Mouse (Mus musculus): ENCODE measurements around the gene Depdc5.
"Not testable (repeated sequence)": the region's sequence is repeated elsewhere in the genome, so short reads cannot be mapped to it uniquely, and the experiment has no call there.

Gene Depdc5

DNA sequence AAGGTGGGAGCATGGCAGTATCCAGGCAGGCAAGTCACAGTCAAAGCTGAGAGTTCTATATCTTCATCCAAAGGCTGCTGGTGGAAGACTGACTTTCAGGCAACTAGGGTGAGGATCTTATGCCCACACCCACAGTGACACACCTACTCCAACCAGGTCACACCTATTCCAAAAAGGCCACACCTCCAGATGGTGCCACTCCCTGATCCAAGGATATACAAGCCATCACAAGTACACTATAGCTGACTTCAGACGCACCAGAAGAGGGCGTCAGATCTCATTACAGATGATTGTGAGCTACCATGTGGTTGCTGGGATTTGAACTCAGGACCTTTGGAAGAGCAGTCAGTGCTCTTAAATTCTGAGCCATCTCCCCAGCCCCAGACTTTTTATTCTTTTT is 55.8 kb downstream of the Depdc5 start:
- DNase-seq: not testable (repeated sequence)

DNA sequence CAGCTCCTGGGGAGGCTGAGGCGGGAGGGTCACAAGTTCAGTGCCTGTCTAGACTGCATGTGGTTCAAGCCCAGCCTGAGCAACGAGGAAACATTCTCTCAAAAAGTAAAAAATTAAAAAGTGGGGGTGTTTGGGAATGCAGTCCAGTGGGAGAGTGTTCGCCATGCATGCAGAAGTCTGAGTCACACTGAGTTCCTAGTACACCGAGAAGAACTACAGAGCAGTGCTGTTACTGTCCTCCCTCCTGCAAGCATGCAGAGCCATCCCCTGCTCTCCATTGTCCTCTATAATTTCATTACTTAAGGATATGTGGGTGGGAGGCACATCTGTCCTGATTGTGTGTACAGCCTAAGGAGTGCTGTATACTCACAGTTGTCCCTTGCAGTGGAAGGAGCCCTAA is 59.4 kb downstream of the Depdc5 start:
- no peak for DNase-seq

DNA sequence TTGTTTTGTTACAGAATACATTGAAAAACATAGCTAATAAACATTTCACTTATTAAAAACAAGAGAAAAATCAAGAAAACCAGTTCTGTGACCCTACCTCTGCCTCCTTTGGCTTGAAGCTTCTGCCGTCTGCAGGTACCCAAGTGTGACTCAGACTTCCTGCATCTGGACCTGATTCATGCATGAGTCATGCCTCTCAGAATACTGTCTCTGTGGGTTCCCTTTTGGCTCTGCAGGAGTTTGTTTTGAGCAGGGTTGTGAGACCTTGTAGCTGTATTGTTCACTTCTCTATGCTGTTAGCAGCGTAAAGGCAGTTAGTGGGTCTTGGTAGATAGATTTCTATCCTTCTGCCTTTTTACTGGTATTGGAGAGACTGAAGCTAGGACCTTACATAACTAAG is 67.3 kb downstream of the Depdc5 start:
- DNase-seq: peak; percentile 31 to 51

DNA sequence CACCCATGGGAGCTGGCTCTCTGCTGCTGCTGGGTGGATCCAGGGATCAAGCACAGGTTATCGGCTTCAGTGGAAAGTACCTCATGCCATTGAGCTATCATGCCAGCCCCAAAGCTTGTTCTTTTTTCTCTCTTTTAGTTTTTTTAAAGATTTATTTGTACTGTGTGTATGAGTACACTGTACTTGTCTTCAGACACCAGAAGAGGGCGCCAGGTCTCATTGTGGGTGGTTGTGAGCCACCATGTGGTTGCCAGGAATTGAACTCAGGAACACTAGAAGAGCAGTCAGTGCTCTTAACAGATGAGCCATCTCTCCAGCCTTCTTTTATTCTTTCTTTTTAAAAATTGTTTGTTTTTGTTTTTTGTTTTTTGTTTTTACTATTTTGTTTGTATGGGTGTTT is 71.2 kb downstream of the Depdc5 start:
- DNase-seq: no peak

DNA sequence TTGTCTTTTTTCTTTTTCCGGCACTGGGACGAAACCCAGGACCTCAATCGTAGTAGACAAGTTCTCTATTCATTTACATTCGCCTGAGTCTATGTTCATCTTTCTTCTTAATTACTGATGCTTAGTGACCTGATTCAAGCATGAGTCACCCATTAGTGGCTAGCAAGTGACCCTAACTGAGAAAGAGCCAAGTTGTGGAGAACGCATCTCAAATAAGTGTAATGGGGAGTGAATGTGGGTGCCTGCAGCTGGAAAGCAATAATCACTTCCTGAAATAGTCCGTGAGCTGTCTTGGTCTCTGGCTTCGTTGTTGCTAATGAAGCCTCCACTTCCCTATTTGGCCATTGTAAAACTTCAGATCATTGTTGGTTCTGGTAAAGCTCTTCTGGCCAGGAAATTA is 77.1 kb downstream of the Depdc5 start:
- DNase-seq: no peak

DNA sequence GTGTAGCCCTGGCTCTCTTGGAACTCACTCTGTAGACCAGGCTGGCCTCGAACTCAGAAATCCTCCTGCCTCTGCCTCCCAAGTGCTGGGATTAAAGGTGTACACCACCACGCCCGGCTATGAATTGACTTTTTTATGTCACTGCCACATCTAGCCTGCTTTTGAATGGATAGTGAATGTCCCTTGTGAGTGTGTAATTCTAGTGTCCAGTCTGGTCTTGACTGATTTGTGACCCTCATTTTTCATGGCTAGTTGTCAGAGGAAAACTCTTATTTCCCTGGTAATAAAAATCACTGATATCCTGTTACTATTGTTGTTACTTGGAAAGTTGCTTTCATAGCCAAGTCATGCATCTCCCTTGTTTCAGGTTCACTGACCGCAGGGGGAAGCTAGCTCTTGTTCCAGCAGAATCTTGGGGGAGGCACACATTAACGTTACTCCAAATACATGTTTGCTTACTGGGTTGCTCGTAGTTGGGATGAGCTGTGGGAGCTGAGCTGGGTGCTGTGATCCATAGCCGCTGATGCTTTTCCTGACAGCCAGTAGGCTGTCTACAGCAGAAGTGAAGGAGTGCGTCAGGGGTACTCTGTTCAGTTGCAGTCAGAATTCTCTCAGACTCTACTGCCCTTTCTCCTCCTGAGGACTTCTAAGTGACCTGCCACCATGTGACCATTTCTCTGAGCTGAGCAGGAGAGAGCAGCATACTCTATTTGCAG is 77.9 kb downstream of the Depdc5 start:
- no peak for DNase-seq

DNA sequence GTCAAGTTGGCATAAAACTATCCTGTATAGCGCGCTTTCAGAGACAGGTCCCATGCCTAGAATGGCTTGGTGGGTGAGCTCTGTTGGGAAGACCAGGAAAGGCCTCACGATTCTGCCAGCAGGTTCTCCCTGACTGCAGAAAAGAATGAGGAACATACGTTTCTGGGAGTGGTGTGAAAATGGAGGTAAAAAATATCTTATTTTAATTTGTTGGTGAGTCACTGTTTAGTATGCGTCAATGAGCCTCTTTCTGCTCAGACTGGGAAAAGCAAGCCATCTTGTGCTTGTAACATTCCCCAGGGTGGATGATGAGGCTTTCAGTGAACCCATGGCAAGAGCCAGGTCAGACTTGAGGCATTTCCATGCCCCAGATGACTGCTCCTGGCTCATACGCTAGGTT is 86.6 kb downstream of the Depdc5 start:
- DNase-seq: no peak

DNA sequence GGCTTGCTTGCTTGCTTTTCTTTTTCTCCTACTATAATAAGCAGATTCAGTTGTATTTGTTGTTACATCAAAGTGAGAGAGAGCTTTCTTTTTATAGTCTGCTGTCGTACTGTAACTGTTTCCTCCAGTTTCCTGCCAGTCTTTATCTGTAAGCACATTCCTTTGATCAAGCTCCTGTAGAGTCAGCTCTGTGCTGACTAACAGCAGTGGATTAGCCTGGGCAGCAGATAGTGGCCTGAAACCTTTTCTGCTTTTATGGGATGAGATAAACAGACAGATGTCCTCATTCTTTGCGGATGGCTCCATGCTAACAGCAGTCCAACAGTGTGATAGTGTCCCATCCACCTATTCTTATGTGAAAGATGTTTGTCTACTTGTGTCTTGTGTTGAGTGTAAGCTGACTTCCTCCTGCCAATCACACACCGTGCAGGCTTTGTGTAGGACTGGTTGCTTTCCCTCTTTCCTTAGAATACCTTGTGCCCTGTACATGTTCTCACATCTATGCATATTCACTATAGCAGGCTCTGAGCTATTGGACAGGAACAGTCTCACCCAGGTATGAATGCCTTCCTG is 87.3 kb downstream of the Depdc5 start:
- DNase-seq: no peak

DNA sequence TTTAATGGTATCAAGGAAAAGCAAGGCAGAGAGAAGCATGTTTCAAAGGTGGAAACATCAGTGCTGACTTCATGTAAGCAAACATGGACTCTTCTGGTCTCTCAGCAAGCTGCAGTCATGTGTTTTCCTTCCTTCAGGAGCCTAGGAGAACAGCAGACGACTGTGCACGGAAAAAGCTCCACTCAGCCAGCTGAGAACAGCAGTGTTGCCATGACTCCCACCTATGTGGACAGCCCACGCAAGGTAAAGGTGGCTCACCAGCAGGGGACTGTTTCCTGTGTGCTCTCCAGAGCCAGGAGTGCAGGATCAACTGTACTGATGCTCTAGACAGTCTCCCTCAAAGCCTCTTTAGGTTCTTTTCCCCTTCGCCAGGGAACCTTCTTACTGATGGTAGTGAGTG is 92.2 kb downstream of the Depdc5 start:
- DNase-seq: no peak

DNA sequence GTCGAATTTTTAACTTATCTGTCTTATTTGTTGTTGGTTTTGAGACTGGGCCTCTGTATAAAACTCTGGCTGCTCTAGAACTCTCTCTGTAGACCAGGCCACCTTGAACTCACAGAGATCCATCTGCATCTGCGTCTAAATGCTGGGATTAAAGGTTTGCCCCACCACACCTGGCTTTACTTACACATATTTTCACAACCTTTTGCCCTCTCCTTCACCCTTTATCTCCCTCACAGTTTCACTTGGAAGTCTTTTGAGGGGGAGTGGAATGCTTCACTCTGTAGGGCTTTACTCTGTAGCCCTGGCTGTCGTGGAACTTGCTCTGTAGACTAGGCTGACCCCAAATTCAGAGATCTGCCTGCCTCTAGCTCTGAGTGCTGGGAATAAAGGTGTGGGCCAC is 98.1 kb downstream of the Depdc5 start:
- DNase-seq: no peak

DNA sequence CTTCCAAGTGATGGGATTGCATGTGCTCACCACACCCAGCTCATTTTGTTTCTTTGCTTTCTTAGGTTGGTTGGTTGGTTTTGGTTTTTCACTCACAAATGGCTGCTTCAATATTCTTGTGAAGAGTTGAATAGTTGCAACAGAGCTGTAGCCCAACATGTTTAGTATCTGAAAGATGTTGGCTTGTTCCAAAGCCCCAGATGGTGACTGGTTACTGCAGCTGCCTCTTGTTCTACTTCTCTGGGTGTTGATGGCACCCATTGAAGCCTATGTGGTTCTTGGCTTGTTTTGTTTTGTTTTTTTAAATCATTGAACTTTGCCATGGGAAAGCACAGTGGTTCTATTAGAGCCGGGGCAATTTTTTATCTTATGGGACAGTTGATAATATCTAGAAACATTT is 99.1 kb downstream of the Depdc5 start:
- no peak for DNase-seq

DNA sequence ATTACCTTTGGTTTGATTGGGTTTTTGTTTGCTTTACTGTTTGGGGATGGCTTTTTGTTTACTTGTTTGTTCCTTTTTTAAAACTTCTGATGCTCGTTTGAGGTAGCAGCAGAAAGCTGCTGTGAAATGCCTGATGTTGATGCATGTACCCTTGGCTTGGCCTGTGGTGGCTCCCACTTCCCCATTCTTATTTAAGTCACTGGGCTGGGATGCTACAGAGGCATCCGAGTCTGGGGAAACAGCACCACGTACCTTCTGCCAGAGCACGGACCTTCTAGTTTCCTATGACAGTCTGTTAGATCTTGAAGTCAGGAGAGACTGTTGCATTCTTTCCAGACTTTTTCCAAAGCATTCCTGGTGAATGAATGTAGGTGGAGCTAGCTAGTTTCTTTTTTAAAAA is 113.0 kb downstream of the Depdc5 start:
- DNase-seq: no peak

DNA sequence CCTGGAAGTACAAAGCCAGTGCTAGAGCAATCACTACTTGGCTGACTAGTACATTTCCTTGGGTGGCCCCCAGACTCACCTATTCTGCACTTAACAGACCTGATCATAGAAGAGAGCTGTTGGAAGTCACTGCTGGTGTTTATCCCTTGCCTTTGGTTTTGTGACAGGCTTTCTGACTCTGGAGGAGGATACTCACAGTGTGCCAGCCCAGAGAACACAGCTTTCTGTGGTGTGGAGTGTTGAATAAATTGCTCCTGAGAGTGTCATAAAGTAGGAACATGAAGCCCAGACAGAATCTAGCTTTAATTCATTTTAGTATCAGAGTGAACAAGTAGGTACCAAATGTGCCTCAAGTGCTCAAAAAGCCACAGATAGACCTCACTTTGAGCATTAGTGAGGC is 113.7 kb downstream of the Depdc5 start:
- DNase-seq: no peak

DNA sequence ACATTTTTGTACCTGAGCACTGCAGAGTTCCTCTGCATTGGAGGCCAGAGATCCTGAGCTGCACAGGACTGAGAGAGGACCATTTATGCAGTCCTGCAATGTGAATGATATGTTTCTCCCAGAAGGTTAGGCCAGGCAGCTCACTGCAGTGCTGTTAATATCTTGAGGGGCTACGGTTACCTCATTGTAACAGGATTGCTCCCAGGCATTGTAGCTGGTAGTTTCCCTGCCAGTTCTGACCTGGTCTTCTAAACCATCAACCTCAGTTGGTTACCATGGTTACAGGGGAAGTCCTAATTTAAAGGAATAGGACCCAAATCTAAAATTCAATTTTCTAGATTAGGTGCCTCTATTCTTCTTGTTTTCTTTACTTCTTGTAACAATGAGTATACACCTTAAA is 121.9 kb downstream of the Depdc5 start:
- DNase-seq: no peak

DNA sequence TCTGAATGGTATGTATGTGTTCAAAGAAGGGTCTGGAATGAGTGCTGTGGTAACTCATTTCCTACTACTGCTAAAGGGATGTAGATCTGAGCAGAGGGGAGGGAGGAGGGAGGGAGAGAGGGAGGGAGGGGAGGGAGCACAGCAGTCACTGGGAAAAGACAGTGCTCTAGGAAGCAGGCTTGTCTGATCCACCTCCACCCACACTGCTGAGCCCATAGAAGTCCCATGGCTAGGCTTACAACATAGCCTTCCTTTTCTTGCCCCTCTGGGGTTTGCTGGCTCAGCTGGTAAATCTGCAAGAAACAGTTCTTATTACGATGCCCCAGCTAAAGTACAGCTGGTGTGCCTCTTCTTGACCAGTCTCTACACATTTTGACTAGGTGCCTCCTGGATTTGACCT is 124.4 kb downstream of the Depdc5 start:
- no peak for DNase-seq

DNA sequence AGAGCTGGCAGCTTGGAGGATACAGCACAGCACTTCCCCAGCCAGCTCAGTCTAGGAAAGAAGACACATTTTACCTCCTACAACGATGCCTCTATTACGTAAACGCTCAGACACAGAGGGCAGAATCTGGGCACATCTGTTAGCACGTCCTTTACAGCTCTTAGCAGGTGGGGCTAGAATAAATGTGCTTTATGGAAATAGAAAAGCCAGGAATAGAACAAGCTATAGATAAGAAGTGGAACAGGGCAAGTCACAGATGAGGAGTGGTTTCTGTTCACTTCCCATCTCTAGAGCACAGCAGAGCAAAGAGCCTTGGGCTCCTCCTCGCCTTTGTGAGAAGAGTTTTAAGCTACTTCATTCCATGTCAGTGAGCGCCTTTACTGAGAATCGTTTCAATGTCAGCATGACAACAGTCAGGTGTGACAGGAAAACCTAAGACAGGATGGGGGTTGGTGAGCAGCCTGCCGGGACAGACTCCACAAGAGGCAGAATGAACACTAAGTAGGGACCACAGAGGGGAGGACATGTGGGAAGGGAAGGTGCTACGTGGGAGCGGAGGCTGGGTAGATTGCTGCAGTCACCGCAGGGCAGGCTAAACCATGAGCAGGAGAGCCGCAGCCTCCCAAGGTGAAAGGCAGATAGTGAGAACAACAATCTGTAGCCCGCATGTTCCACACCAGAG is 126.6 kb downstream of the Depdc5 start:
- DNase-seq: no peak

DNA sequence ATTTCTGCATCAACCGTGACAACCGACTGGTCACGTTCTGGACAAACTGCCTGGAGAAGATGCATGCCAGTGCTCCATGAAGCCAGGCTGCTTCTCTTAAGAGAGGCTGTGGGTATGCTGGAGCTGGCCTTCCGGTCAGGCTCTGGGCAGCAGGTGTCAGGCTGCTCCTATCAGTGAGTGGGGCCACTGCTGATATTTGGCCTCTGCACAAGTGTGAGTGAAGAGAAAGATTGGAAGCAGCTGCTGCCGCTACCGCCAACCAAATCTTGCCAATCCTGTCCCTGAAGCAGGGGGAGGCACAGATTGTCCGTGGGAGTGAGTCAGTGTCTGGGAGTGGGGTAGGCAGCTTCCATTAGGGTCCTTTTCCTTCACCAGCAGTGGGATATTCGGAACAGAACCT is 127.7 kb downstream of the Depdc5 start:
- DNase-seq: peak; percentile 67 to 77

DNA sequence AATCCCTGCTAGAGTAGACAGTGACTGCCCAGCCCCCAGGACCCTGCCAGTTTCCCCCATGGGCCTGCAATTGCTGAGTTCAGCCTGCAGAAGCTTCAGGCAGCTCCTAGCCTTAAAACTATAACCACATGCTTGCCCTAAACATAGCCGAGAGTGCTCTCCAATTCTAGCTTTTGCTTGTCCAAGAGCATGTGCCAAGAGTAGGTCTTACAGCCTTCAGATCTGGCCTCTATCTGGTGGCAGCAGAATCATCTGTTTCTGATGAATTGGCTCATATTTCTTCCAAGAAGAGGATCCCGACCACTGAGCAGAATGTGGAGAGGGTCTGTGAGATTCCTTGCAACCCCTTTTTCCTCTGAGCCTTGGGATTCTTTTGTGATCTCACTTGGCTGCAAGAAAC is 131.0 kb downstream of the Depdc5 start:
- no peak for DNase-seq

DNA sequence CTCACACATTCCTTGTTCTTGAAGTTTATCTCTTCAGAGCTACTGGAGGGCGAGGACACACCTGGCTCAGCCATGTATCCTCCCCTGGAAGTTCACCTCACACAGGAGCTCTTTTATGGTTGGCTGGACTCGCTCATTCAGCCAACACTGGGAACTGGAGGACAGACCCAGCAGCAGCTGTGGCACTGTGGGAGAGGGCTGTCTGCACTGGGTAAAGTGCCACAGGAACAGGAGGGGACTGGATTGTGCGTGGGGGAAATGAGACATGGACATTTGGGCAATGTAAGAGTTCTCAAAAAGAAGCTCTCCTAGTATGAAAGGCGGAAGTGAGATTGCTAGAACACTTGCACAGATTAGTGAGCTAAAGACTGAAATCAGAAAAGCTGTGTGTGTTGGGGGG is 132.3 kb downstream of the Depdc5 start:
- DNase-seq: no peak

DNA sequence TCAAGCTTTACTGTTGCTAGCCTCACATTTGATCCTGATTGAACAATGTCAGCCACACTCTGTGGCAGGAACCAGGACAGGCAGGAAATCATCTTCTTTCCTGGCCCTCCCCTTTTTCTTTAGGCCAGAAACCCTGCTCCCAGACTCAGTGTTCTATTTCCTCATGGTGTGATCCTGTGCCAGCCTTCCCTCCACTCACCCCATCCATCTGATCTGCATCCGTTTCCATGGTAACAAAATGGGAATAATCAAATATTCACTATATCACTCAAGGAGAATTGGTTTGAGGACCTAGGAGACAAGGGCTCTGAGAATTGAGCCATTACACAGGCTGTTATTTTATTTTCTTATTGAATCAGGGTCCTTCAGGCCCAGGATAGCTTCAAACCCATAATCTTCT is 133.1 kb downstream of the Depdc5 start:
- no peak for DNase-seq

DNA sequence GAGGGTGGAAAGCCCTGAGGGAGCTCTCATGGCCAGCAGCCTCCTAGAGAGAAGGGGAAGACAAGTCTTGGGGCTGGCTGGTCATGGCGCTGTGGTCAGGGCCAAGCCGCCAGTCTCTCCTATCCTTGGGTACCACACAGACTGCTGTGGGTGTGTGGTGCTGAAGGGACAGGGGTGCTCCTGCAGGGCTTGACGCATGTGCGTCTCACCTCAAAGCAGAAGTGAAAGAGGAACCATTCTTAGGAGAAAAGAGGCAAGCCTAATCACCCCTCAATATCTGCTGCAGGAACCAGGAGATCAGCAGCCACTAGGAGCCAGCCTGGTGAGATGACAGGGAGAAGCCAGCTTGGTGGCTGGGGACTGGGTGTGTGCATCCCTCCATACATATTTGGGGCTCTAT is 134.2 kb downstream of the Depdc5 start:
- no peak for DNase-seq

DNA sequence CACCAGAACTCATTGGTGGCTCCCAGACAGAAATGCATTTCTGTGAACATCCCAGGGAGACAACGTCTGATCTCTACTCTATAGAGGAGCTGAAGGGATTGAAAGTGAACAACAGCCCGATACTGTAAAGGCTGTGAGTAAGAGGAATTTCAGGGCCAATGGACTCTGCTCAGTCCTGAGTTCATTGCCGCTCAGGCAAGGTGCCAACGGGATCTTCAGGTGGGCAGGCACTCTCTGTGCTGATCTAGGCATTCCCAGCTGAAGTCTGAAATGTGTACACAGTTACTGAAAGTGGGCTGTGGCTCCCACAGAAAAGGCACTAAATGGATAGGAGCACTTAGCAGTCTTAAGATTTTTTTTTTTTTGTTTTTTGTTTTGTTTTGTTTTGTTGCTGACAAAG is 135.3 kb downstream of the Depdc5 start:
- no peak for DNase-seq

DNA sequence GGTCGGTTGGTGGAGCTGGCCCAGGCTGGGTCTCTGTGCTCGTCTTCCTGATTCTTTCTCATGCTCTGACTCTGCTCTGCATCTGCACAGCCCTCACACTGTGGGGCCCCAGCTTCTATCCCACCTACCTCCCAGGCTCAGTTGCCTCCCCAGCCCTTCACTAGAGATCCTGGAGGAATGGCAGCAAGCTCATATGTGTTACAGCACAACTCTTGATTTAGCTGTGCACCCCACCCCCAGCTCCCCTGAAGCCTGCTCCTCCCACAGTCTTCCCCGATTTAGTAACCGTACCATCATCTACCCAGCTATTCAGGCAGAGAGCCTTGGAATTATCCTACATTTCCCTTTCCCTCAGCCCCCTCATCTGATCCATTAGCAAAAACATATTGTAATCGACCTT is 137.6 kb downstream of the Depdc5 start:
- DNase-seq: no peak

DNA sequence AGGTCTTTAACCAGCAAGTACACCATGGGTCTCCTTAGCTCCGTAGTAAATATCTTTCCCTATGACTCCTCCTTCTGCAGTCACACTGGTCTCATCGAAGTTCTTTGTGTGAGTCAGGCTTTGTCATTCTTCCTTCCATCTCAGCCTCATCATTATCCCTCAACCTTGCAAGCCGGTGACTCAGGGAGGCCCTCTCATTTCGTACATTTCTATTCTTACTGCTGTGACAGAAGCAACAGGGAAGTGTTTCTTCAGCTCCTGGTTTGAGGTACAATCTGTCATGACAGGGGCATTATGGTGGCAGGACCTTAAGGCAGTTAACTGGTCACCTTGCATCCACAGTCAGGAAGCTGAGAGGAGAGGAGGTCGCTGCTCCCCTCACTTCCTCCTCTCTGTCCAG is 139.3 kb downstream of the Depdc5 start:
- DNase-seq: no peak

DNA sequence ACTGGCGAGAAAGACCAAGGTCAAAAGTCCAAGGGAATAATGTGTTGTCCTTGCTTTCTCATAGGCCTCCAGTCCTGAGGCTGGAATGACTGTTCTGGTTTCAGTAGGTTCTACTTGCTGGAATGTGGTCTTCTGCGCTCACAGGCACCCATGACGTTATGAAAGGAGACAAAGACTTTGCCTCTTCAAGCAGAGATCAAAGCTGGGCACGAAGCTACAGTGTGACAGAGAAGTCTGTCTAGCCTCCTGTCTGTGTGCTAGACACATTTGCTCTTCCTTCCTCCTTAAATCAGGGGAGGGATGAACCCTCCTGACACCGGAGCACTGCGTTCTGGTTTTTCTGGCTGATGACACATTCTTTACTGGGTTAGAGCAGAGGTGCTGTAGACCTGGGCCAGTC is 140.0 kb downstream of the Depdc5 start:
- no peak for DNase-seq
